7 mouse cellular contexts compared by ENCODE assay signal in the genomic region with DNA sequence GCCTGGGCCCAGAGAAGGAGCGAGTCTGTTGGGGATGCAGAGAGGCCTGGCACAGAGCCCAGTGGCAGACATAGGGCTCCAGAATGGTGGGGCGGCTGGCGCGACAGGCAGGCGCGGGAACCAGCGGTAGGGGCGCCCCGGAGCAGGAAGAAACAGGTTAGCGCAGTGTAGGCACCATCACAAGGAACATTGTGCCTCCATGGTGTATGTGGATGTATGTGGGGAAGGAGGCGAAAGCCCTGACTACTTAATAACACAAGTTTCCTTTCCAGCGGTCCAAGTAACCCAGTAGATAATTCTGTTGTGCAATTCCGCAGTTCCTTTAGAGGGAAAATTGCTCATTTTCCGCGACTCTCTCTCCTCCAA. TPM values are rescaled to one million over a fixed set of nuclear protein-coding genes. Genes with fewer than 3 reads are reported as not detected.
DNase-seq lines count a peak whose midpoint lies in the region; ATAC-seq and TF ChIP-seq lines count a peak whose summit lies in the region.
"Not testable (repeated sequence)": the region's sequence is repeated elsewhere in the genome, so short reads cannot be mapped to it uniquely, and the experiment has no call there.

No protein-coding gene starts in this region.

- H3K9me3 ChIP-seq in heart, embryonic 12.5 days (replicated peaks); intestine, embryonic 15.5 days; liver, embryonic 11.5 days (ENCODE audit: control insufficient read depth, low read length); midbrain, embryonic 11.5 days (ENCODE audit: control insufficient read depth, low read length): not testable (repeated sequence)

- ATAC-seq in erythroblast, adult 5-6 weeks (replicated peaks; ENCODE audit: low FRiP score, poor library complexity, severe bottlenecking), result peak; percentile 78
- peak; percentile 94 for ATAC-seq in heart, embryonic 12.5 days (ENCODE audit: insufficient number of reproducible peaks, low FRiP score)
- ATAC-seq in intestine, embryonic 15.5 days, result peak; percentile 97
- ATAC-seq in liver, embryonic 11.5 days (replicated peaks; ENCODE audit: low FRiP score), result peak; percentile 91
- peak; percentile 97 for ATAC-seq in midbrain, embryonic 11.5 days (ENCODE audit: low FRiP score)

- not testable (repeated sequence) for TF ChIP-seq POLR2A in bone marrow, adult 2 months (IDR thresholded peaks at IDR 0.05; ENCODE audit: borderline replicate concordance, control insufficient read depth, low read depth, low read length)

- peak overlapping the region; percentile 69 for H3K9ac ChIP-seq in heart, embryonic 12.5 days
- peak overlapping the region; percentile 53 for H3K9ac ChIP-seq in intestine, embryonic 15.5 days
- peak overlapping the region; percentile 77 for H3K9ac ChIP-seq in liver, embryonic 11.5 days (ENCODE audit: low read depth, low read length)
- H3K9ac ChIP-seq in midbrain, embryonic 11.5 days (ENCODE audit: low read length), result peak overlapping the region; percentile 60

- H3K4me1 ChIP-seq in bone marrow, adult 2 months (ENCODE audit: control insufficient read depth, insufficient read depth, low read length); heart, embryonic 12.5 days (replicated peaks); intestine, embryonic 15.5 days (replicated peaks); liver, embryonic 11.5 days (replicated peaks; ENCODE audit: control insufficient read depth, insufficient read depth, low read length); midbrain, embryonic 11.5 days (ENCODE audit: control insufficient read depth, insufficient read depth, low read length): not testable (repeated sequence)

- H3K27me3 ChIP-seq in heart, embryonic 12.5 days (replicated peaks); intestine, embryonic 15.5 days (replicated peaks); liver, embryonic 11.5 days (replicated peaks; ENCODE audit: control insufficient read depth, insufficient read depth, low read length); midbrain, embryonic 11.5 days (ENCODE audit: control insufficient read depth, insufficient read depth, low read length): not testable (repeated sequence)

- H3K36me3 ChIP-seq in heart, embryonic 12.5 days; intestine, embryonic 15.5 days; liver, embryonic 11.5 days (ENCODE audit: control insufficient read depth, insufficient read depth, low read length); midbrain, embryonic 11.5 days (ENCODE audit: control insufficient read depth, insufficient read depth, low read length): not testable (repeated sequence)

- not testable (repeated sequence) for DNase-seq in liver, embryonic 11.5 days (ENCODE audit: low spot score)
- peak; percentile 94 for DNase-seq in midbrain, embryonic 11.5 days (ENCODE audit: low spot score, missing footprints)
- DNase-seq in retina, postnatal 7 days (ENCODE audit: low read depth, low spot score), result peak; percentile 25

- 0% methylated on average over 15 of the region's 15 CpGs for WGBS in bone marrow, adult 2 months
- 1% methylated on average over 15 of the region's 15 CpGs for WGBS in heart, embryonic 12.5 days
- under 1% methylated on average over 15 of the region's 15 CpGs for WGBS in intestine, embryonic 15.5 days
- under 1% methylated on average over 15 of the region's 15 CpGs for WGBS in liver, embryonic 11.5 days
- under 1% methylated on average over 14 of the region's 15 CpGs for WGBS in midbrain, embryonic 11.5 days

- peak overlapping the region; percentile 95 for H3K27ac ChIP-seq in bone marrow, adult 2 months (ENCODE audit: control insufficient read depth, insufficient read depth, low read depth, low read length, poor library complexity)
- H3K27ac ChIP-seq in heart, embryonic 12.5 days (ENCODE audit: poor library complexity, severe bottlenecking), result peak overlapping the region; percentile 94
- peak overlapping the region; percentile 90 for H3K27ac ChIP-seq in intestine, embryonic 15.5 days
- peak overlapping the region; percentile 83 for H3K27ac ChIP-seq in liver, embryonic 11.5 days (ENCODE audit: low read depth, low read length)
- peak overlapping the region; percentile 32 for H3K27ac ChIP-seq in midbrain, embryonic 11.5 days (ENCODE audit: low read depth, low read length)

- peak overlapping the region; percentile 65 for H3K4me3 ChIP-seq in bone marrow, adult 2 months (replicated peaks; ENCODE audit: control insufficient read depth, low read depth, low read length)
- peak overlapping the region; percentile 49 for H3K4me3 ChIP-seq in heart, embryonic 12.5 days
- H3K4me3 ChIP-seq in intestine, embryonic 15.5 days (replicated peaks), result peak overlapping the region; percentile 51
- H3K4me3 ChIP-seq in liver, embryonic 11.5 days (ENCODE audit: low read depth, low read length), result peak overlapping the region; percentile 67
- peak overlapping the region; percentile 38 for H3K4me3 ChIP-seq in midbrain, embryonic 11.5 days (ENCODE audit: low read depth, low read length)

- peak overlapping the region; percentile 81 for H3K4me2 ChIP-seq in heart, embryonic 12.5 days
- peak overlapping the region; percentile 63 for H3K4me2 ChIP-seq in intestine, embryonic 15.5 days (replicated peaks)
- peak overlapping the region; percentile 79 for H3K4me2 ChIP-seq in liver, embryonic 11.5 days
- peak overlapping the region; percentile 61 for H3K4me2 ChIP-seq in midbrain, embryonic 11.5 days

- not testable (repeated sequence) for TF ChIP-seq CTCF in bone marrow, adult 2 months (IDR thresholded peaks at IDR 0.05; ENCODE audit: control insufficient read depth, insufficient read depth, low read length)

RNA-seq across cellular contexts. Expression of a gene that starts 0.3 kb away (rescaled TPM):
- polyA plus RNA-seq in bone marrow, adult 2 months (2011; ENCODE audit: insufficient read depth, insufficient read length, low replicate concordance, missing spikeins), result 21.3 TPM in 1 of 2 replicates, not detected in the other
- total RNA-seq in erythroblast, adult 5-6 weeks (2015; ENCODE audit: low replicate concordance), result not detected in 2 replicates
- total RNA-seq in erythroblast, adult 5-6 weeks (2017; ENCODE audit: low replicate concordance), result not detected in 2 replicates
- not detected in 2 replicates for polyA plus RNA-seq in heart, embryonic 12.5 days (2016; fragmentation: Nextera tagmentation; extraction: Ambion mirVana)
- not detected in 2 replicates for polyA plus RNA-seq in intestine, embryonic 15.5 days (2015; fragmentation: Nextera tagmentation; extraction: Ambion mirVana)
- polyA plus RNA-seq in liver, embryonic 11.5 days (2014; fragmentation: Nextera tagmentation; extraction: Ambion mirVana), result not detected in 2 replicates
- polyA plus RNA-seq in midbrain, embryonic 11.5 days (2014; fragmentation: Nextera tagmentation; extraction: Ambion mirVana), result not detected in 2 replicates

RNA-seq across cellular contexts. Expression of a gene that starts 11.1 kb away (rescaled TPM):
- 70.8 and 109 TPM in 2 replicates for polyA plus RNA-seq in bone marrow, adult 2 months (2011; ENCODE audit: insufficient read depth, insufficient read length, low replicate concordance, missing spikeins)
- 161 and 174 TPM in 2 replicates for total RNA-seq in erythroblast, adult 5-6 weeks (2015; ENCODE audit: low replicate concordance)
- 56.1 and 122 TPM in 2 replicates for total RNA-seq in erythroblast, adult 5-6 weeks (2017; ENCODE audit: low replicate concordance)
- polyA plus RNA-seq in heart, embryonic 12.5 days (2016; fragmentation: Nextera tagmentation; extraction: Ambion mirVana), result 0.17 and 0.32 TPM in 2 replicates
- 2.6 and 3.0 TPM in 2 replicates for polyA plus RNA-seq in intestine, embryonic 15.5 days (2015; fragmentation: Nextera tagmentation; extraction: Ambion mirVana)
- polyA plus RNA-seq in liver, embryonic 11.5 days (2014; fragmentation: Nextera tagmentation; extraction: Ambion mirVana), result 2.8 and 2.9 TPM in 2 replicates
- 0.55 and 0.57 TPM in 2 replicates for polyA plus RNA-seq in midbrain, embryonic 11.5 days (2014; fragmentation: Nextera tagmentation; extraction: Ambion mirVana)

RNA-seq across cellular contexts. Expression of a gene that starts 13.8 kb away (rescaled TPM):
- polyA plus RNA-seq in bone marrow, adult 2 months (2011; ENCODE audit: insufficient read depth, insufficient read length, low replicate concordance, missing spikeins), result 112 and 145 TPM in 2 replicates
- total RNA-seq in erythroblast, adult 5-6 weeks (2015; ENCODE audit: low replicate concordance), result 357 and 415 TPM in 2 replicates
- total RNA-seq in erythroblast, adult 5-6 weeks (2017; ENCODE audit: low replicate concordance), result 529 and 542 TPM in 2 replicates
- polyA plus RNA-seq in heart, embryonic 12.5 days (2016; fragmentation: Nextera tagmentation; extraction: Ambion mirVana), result 39.0 and 43.8 TPM in 2 replicates
- 96.6 and 99.1 TPM in 2 replicates for polyA plus RNA-seq in intestine, embryonic 15.5 days (2015; fragmentation: Nextera tagmentation; extraction: Ambion mirVana)
- 86.7 and 87.7 TPM in 2 replicates for polyA plus RNA-seq in liver, embryonic 11.5 days (2014; fragmentation: Nextera tagmentation; extraction: Ambion mirVana)
- polyA plus RNA-seq in midbrain, embryonic 11.5 days (2014; fragmentation: Nextera tagmentation; extraction: Ambion mirVana), result 73.6 and 76.3 TPM in 2 replicates

RNA-seq across cellular contexts. Expression of a gene that starts 14.0 kb away (rescaled TPM):
- polyA plus RNA-seq in bone marrow, adult 2 months (2011; ENCODE audit: insufficient read depth, insufficient read length, low replicate concordance, missing spikeins), result 33.3 and 67.6 TPM in 2 replicates
- 19.6 and 22.3 TPM in 2 replicates for total RNA-seq in erythroblast, adult 5-6 weeks (2015; ENCODE audit: low replicate concordance)
- 18.0 and 21.5 TPM in 2 replicates for total RNA-seq in erythroblast, adult 5-6 weeks (2017; ENCODE audit: low replicate concordance)
- polyA plus RNA-seq in heart, embryonic 12.5 days (2016; fragmentation: Nextera tagmentation; extraction: Ambion mirVana), result 33.6 and 37.3 TPM in 2 replicates
- 65.5 and 67.5 TPM in 2 replicates for polyA plus RNA-seq in intestine, embryonic 15.5 days (2015; fragmentation: Nextera tagmentation; extraction: Ambion mirVana)
- polyA plus RNA-seq in liver, embryonic 11.5 days (2014; fragmentation: Nextera tagmentation; extraction: Ambion mirVana), result 36.9 and 42.2 TPM in 2 replicates
- 48.4 and 59.0 TPM in 2 replicates for polyA plus RNA-seq in midbrain, embryonic 11.5 days (2014; fragmentation: Nextera tagmentation; extraction: Ambion mirVana)

RNA-seq across cellular contexts. Expression of a gene that starts 19.9 kb away (rescaled TPM):
- polyA plus RNA-seq in bone marrow, adult 2 months (2011; ENCODE audit: insufficient read depth, insufficient read length, low replicate concordance, missing spikeins), result 18.1 and 41.6 TPM in 2 replicates
- total RNA-seq in erythroblast, adult 5-6 weeks (2015; ENCODE audit: low replicate concordance), result 21.9 and 26.3 TPM in 2 replicates
- total RNA-seq in erythroblast, adult 5-6 weeks (2017; ENCODE audit: low replicate concordance), result 12.3 and 13.4 TPM in 2 replicates
- polyA plus RNA-seq in heart, embryonic 12.5 days (2016; fragmentation: Nextera tagmentation; extraction: Ambion mirVana), result 152 and 159 TPM in 2 replicates
- 236 and 265 TPM in 2 replicates for polyA plus RNA-seq in intestine, embryonic 15.5 days (2015; fragmentation: Nextera tagmentation; extraction: Ambion mirVana)
- 251 and 267 TPM in 2 replicates for polyA plus RNA-seq in liver, embryonic 11.5 days (2014; fragmentation: Nextera tagmentation; extraction: Ambion mirVana)
- 401 and 413 TPM in 2 replicates for polyA plus RNA-seq in midbrain, embryonic 11.5 days (2014; fragmentation: Nextera tagmentation; extraction: Ambion mirVana)

Comparison
In these comparisons a context has a peak if more than half of its experiments do, and no peak if none do; other contexts are left out.
1. H3K27ac ChIP-seq: peak in every context shown above with its lines; median percentile 95 in bone marrow, adult 2 months; 94 in heart, embryonic 12.5 days; 90 in intestine, embryonic 15.5 days; 83 in liver, embryonic 11.5 days; 32 in midbrain, embryonic 11.5 days.
2. RNA of a gene that starts 11.1 kb away (polyA plus RNA-seq): 70.8 to 109 TPM in bone marrow, adult 2 months; 2.8 to 2.9 TPM in liver, embryonic 11.5 days, 2.6 to 3.0 TPM in intestine, embryonic 15.5 days, 0.55 to 0.57 TPM in midbrain, embryonic 11.5 days and 0.17 to 0.32 TPM in heart, embryonic 12.5 days; every median in the first group is over 10 times any median in the second.
3. Peak in every context shown above with its lines, with median percentiles within 50 percentile points of each other: H3K4me3 ChIP-seq, ATAC-seq, H3K4me2 ChIP-seq and H3K9ac ChIP-seq.